Mouse (Mus musculus) cerebellum, adult 2 months (tissue): Measurements from ENCODE around the gene Dtnb.

Experiments used
- CTCF ChIP-seq: fragments of 200-500 bp; IDR thresholded peaks from 2 replicates; pipeline ENCODE4 v1.5.1; 2011; ENCODE audit warnings: low read depth, mild to moderate bottlenecking, control low read depth, low read length, moderate library complexity, borderline replicate concordance; ENCODE audit not compliant: insufficient read depth
- POLR2A ChIP-seq: fragments of 200-500 bp; IDR thresholded peaks from 2 replicates; pipeline ENCODE4 v1.6.1; 2011; ENCODE audit warnings: low read length, control low read depth, borderline replicate concordance; ENCODE audit not compliant: insufficient read depth

GRCm38 (mm10) chr12:3572581-3573397 is 608 bp downstream of the Dtnb start:
- no peak for TF ChIP-seq CTCF
- no peak for TF ChIP-seq POLR2A
